Mouse (Mus musculus) frontal cortex, postnatal 36 days (tissue): ENCODE data around the gene Gpd1l.

Experiments
- DNase-seq, 2 experiments: peaks; one replicate each; pipeline ENCODE4 v3.0.0; 2022; ENCODE audit warnings: low spot score in 2 of 2

Gene Gpd1l

DNA sequence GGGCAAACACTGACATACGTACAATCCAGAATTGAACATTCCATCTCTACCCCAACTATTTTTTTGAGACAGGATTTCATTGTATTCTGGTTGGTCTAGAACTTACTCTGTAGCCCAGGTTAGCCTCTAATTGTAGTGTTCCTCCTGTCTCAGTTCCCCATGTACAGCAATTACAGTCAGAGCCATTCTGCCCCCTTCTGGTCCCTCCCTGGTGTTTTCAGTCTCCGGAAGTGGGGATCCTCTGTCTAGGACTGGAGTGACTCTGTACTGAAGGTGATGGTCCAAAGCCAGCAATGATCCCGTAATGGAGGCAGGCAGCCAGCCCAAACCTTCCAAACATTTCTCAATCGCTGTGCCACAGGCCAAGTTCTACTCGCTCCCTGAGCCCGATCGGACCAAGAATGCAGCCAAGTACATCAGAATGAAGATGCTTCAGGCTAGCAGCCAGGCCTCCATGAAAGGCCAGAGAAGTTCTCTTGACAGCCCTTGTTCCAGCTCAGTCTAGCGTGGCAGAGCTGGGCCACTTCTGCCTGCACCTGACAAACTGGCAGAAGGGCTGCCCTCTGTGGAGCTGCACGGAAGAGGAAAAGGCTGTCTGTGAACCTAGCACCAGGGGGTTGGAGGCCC lies 3.2 kb downstream of the Gpd1l start:
- peak; percentile 22 to 53 for DNase-seq

DNA sequence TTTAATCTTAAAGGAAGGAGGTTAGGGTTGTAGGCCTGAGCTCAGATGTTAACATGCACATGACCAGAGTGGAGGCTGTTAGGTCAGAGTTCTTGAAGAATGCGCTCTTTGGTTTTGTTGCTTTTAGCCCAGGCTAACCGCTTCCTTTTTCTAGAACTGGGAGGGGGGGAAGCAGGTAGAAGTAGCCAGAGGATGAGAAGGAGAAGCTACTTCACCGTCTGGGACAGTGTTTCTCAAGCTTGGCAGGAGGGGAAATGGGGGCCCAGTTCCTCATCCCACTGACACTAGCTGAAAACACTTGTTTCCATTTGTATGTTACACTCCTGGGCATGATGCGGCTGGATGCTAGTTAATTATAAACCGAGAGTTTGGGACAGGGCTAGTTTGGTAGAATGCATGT lies 8.2 kb downstream of the Gpd1l start:
- DNase-seq, result no peak

DNA sequence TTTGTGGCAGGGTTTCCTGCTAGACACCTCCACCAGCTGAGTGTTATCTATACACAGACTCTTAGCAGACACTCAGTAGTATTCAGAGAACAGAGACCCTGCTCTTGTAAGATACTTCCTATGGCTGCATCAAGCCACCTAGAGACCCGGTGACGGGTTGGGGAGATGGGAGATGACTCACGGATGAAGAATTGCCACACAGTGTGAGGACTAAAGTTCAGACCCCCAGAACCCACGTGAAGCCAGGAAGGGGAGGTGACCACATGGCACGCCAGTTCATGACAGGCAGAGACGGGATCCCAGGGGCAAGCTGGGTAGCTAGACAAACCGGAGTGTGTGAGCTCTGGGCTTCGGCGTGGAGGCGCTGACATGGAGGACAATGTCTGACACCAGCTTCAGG lies 8.7 kb downstream of the Gpd1l start:
- DNase-seq, result no peak

DNA sequence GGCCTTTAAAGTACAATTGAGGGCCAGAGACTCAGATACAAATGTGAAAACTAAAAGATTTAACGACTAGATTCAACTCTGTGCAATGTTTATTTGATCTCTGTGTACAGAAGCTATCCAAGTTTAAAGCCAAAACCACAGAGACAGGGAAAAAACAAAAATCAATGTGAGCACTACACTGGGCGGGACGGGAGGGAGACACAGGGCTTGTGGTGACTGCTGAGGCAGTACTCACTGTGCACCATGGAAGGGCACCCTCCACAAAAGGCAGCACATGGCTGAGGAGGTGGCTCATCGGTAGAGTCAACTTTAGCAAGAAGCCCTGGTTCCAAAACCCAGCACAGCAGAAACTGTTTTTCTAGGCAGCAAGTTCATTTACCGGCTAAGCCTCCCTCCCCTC lies 9.3 kb downstream of the Gpd1l start:
- DNase-seq, result no peak

DNA sequence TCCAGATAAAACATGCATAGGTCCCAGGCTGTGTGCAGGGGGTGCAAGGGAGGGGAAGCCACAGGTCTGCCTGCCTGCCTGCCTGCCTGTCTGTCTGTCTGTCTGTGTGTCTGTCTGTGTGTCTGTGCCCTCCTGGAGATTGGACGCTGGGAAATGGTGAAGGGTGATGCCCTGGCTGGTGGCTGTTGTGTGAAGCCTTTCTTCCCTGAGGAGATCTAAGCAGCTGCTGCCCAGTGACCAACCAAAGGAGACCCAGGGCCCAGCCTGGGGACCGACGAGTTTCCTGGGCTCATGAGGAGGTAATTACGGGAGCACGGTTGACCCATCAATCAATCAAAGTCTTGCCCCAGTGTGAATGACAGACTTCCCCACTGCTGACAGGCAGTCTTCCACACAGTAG lies 11.6 kb downstream of the Gpd1l start:
- no peak for DNase-seq

DNA sequence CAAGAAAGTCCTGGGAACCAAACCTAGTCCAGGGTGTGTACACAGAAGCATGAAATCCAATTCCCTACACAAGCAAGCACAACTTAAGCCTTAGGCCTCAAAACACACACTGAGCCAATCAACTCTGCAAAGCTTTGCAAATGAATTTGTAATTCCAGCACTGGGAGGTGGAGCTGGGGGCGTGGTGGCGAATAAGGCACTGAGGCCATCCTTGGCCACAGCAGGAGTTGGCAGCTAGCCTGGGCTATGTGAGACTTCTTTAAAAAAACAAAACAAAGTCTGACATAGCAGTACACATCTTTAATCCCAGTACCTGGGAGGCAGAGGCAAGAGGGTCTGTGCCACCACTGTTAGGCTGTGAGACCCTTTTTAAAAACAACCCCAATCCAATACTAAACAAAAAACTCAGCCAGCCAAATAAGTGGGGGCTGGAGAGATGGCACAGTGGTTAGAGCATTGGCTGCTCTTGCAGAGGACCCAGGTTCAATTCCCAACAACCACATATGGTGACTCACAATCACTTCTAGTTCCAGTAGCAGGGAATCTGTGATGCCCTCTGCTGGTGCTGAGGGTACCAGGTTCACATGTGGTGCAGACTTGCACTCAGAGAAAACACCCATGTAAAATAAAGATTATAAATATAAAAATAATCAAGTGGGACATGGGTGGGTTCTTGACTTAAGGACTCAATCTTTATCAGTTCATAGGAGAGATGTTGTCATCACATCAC lies 12.3 kb downstream of the Gpd1l start:
- DNase-seq, result no peak

DNA sequence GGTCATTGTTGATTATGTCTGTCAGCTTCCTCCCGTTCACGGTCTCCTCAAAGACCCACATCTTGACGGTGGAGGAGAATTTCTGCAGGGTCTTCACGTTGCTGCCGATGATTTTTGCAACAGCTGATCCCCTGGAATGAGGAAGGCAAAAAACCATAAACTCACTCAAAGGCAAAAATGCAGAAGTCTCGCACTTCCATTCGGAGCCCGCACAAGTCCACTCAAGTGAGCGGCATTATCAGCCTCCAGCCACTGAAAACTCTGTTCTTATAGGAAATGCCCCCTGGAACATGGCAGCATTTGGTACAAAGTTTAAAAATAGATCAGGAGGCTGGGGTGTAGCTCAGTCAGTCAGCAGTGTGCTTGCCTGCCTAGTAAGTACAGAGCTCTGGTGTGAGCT lies 13.2 kb downstream of the Gpd1l start:
- no peak for DNase-seq

DNA sequence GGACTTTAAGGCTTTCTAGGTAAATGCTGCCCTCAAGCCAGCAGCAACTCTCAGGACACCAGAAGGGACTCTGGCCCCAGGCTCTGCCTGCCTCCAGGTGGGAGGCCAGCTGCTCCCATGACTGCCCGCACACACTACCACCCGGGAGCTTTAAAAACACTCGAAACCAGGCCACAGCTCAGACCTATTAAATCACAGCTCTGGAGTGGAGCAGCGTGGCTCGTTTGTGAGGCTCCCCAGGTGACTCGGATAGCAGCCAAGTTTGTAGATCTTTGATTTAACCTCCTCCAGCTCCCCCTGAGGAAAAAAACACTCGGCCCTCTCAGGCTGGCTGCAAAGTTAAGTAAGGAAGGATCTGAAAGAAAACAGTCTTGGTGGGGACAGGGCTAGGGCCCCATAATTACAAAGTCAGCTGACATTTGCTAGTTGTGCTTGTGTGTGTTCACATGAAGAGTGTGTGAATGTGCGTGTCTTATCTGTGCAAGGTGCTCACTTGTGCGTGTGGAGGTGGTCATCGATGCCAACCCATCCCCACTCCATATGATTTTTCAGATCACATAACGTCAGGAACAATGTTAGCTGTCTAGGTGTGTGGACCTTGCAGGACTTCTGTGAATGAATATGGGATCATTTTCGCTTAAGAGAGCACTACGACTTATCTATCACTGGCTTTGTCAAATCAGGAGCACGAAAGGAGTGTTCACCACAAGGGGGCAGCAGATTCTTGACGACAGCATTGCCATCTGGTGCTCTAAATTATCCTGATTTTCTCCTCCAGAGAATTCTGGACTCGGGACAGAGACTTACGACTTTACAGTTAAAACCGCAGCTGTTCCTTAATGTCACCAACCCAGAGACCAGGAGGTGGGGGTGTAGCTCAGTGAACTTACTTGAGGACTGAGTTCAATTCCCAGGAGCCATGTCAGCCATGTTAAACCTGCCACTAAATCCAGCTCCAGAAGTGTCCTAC lies 20.8 kb downstream of the Gpd1l start:
- DNase-seq, result peak; percentile 85 to 91

DNA sequence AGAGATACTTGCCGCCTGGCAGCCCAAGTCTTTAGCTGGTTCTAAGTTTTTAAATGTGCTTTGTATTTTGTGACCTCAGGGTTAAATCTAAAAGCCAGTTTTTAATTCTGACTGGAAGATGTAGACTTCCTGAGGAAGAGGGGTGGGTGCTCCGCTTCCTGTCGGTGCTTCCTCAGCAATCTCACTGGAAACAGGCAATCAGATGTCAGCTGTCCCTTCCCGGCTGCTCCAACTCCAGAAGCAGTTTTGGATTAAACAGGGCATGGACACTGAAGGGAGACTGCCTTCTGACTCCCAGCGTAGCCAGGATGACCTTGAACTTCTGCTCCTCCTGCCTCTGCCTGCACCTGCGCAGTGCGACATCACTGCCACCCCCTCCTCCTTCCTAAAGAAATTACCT lies 26.3 kb downstream of the Gpd1l start:
- DNase-seq, result no peak

DNA sequence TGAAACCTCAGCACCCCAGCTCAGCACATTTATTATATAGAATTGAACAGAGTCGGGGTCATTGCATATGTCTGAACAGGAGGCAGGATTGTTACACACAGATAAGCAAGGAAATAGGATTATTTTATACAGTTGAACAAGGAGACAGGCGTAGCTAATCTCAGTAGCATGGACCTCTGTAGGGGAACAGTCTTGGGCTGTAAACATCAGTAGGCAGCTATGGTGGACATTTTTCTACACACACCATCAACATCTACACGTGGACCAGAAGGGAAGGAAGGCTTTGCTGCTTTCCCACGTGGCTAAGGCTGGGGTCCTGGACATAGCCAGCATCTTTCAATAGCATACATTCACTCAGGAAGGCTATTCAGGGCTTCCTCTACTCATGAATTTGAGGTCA lies 37.9 kb downstream of the Gpd1l start:
- DNase-seq, result no peak

DNA sequence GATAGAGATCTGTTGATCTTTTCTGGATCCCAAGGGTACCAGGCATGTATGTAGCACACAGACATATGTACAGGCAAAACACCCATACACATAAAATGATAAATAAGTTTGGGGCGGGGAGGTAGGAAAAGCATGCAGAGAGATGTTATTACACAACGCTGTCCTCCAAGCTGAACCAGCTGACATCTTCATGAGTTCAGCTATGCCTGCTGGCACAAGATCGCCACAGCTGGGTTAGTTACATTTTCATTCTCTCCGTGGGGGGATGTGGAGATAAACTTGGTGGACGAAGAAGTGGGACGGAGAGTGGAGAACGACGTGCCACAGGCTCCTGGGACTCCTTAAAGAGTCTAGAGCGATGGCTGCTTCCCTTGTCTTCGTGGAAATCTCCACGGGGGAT lies 40.8 kb downstream of the Gpd1l start:
- DNase-seq, result no peak

DNA sequence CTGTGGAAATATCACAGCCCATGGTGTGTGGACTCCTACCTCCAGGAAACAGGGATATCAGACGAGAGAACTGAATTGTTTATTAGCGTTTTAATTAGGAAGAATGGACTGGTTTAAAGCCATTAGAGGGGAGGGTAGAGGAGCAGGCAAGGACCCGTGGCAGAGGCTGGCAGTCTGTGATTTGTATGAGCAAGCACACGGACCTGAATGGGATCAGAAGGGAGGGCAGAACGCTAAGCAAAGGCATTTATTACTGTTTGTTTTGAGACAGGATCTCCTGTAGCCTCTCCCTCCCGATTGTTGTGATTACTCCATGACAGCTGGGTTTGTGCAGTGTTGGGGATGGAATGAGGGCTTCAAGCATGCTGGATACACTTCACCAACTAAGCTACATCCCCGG lies 43.4 kb downstream of the Gpd1l start:
- no peak for DNase-seq

DNA sequence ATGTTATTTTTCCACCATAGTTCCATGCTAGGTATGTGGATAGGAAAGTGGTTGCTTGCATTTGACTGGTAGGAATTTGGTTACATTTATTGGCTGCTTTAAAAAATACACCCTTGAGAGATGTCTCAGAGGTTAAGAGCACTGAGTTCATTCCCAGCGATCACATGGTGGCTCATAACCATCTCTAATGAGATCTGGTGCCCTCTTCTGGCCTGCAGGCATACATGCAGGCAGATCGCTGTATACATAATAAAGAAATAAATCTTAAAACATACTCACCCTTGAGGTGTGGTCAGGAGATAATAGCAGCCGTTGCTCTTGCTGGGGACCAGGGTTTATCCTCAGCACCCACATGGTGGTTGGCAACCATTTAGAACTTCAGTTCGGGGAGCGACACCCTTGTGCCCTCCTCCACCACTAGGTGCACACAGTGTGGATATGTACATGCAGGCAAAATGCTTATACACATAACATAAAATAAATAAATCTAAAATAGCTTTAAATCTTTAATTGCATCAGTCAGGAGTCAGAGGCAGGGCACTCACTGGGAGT lies 44.9 kb downstream of the Gpd1l start:
- no peak for DNase-seq

DNA sequence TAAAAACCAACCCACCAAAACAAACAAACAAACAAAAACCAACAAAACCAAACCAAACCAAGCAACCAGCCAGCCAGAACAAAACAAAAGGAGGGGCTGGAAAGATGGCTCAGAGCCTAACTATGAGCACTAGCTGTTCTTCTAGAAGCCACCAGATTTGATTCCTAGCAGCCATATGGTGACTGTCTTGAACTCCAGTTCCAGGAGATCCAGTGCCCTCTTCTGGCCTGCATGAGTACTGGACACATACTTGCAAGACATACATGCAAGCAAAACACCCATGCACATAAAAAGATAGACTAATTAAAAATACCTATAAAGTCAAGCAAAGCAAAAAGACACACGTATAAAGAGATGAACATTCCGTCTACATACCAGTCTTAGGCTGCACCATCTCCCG lies 46.1 kb downstream of the Gpd1l start:
- peak in 1 of 2 experiments; percentile 4 for DNase-seq

DNA sequence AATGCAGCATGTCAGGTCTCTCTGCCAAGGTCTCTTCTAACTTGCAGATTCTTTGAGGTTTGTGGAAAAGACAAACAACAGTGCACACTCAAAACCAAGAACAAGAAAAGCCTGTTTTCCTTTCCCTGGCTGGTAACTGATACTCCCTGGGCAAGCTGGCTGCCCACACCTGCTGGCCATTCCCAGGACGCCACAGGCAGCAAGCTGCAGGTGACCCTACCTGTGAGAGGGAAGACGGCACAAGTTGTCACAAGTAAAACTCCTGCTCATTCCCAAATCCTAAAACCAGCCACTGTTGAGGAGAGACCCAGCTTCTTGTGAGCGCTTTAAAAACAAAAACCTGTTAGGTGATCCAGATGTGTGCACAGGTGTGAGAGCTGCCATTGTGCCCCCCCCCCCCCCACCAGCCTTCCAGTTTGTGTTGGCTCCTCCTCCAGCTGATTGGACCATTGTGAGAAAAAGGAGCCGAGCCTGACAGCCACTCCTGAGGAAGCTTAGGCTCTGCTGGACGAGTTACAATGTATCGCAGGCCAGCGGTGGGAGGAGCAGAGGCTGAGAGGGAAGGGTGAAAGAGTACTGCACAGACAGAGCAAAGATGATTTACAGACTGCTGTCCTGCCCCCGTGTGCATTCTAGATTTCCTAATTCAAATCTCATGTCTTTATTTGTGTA lies 47.7 kb downstream of the Gpd1l start:
- DNase-seq, result no peak

DNA sequence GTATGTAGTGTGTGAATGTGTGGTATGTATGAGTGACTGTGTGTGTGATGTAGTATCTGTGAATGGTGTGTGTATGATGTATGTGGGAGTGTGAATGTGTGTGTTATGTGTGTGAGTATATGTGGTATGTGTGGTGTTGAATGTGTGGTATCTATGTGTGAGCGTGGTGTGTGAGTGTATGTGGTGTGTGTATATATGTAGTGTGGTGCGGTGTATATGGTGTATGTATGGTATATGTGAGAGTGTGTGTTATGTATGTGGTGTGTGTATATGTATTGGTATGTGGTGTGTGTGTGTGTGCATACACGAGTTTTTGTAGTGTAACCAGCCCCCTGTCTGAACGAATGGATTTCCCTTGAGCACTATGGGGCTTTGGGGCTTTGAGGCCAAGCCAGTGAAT lies 48.2 kb downstream of the Gpd1l start:
- DNase-seq, result no peak

DNA sequence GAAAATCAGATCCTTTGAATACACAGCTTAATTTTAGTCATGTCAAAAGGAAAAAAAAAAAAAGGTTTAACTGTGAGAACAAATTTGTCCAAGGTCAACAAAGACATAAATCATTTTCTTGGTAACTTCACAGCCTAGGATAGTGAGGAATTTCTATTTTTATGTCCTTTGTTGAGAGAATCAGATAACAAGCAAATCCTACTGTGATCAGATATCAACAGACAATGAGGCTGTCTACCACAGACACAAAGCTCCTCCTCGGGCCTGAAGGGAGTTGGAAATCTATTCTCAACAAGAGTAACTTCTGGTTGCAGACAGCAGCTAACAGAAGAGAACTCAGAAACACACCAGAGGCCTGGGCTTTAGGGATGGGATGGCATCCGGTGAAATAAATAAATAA lies 51.8 kb downstream of the Gpd1l start:
- no peak for DNase-seq

DNA sequence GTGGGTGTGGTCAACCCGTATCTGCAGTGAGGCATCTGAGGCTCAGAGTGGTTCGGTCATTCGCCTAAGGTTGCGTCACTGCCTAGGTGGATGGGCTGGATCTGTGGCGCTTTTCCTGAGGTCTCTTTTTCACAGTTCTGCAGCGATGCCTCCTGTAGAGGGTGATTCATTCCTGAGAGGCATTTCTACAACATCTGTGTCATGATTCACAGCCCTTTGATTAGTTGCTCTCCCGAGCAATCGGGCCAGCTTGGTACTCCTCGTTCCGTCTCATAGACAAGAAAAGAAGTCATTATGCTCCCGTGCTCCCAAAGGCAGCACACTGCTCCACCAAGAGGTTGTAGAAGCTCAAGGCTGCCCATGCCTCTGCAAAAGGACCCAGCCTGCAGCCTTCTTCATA lies 78.5 kb downstream of the Gpd1l start:
- peak; percentile 50 to 55 for DNase-seq

DNA sequence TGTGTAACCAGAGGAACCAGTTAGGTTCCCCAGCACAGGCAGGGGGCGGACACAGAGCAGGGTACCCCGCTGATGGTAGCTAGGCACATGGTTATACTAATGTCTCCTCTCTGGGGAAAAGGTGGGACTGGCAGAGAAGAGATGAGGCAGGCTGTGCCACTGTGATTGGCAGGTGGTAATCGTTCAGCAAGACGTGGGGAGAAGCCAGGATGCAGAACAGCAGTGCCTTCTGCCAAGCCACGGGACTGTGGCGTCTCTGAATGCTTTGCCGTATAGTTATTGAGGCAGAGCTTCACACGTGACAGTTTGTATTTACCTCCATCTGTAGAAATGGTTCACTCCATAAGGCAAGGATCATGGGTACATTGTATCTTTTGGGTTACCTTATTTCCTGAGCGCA lies 79.1 kb downstream of the Gpd1l start:
- peak in 1 of 2 experiments; percentile 5 for DNase-seq

DNA sequence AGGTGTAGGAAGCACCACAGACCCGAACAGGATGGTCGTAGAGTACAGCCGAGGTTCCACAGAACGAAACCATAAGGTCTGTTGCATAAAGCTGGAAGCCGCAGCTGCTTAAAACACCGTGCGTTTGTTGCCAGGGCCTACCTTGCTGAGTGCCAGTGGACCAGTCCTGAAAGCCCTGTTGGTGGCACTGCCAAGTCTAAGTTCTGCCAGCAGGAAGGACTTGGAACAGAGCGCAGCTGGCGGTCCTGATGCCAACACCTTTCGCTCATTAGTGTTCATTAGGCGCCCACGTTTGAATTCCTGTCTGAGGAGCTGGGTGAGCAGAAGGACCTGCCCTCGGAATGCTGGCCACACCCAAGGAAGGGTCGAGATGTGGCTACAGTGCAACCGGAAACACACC lies 80.5 kb downstream of the Gpd1l start:
- no peak for DNase-seq

DNA sequence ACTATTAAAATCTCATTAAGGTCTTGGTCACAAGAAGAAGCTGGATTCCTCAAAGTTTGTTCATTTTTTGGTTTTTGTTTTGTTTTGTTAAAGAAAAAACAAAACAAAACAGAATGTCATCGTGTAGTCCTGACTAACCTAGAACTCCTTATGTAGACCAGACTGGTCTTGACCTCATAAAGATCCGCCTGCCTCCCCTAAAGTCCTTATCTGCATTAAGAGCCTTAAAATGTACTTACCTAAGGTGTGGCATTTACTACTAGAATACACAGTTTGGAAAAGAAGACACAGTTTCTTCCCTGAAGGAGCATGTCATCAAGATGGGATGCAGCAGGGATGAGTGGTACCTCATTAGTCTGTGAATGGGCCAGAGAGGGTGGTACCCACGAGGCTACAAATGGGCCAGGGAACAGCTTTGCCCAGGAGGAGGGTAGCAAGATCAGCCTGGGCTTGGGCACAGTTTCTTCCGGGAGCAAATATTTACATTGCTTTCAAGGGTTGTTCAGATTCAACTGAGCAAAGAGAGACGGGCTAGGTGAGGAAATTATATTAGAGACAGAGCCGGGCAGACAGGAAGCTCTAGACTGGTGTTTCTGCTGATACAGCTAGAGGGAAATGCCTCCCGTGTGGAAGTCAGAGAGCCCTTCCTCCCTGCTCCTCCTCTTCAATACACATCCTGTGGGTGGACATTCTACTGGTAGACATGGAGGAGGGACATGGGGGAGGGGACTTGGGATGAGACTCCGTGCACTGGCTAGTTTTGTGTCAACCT lies 82.2 kb downstream of the Gpd1l start:
- DNase-seq, result no peak
